Mouse (Mus musculus): ENCODE measurements at regions not wholly inside any gene's neighbourhood (a gene's known extent, or its start where the extent isn't known, plus 50 kb on each side); places are given as distances from the start of the nearest gene placed in this dataset.
"Not testable (repeated sequence)": the region's sequence is repeated elsewhere in the genome, so short reads cannot be mapped to it uniquely, and the experiment has no call there.

DNA sequence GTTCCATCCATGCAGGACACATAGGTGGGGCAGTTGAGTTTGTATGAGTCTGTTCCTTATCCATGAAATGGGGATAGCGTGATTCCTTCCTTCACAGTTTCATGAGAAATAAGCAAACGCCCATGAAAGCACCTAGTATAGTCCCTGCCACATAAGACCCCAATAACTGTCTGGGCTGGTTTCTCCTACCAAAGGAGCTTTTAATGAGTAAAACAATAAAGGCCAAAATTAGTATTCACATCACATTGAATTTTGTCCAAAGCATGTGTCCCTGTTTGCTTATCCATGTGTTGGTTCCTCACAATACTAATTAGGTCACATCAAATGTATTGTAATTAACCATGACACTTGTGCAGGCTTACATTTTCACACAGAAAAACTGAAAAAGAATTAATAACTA, 221.3 kb downstream of the Prdm13 start:
- Histone ChIP-seq H3K27ac (ENCODE audit: low read length) (no peak overlapping the region), H3K4me2 (ENCODE audit: low read depth, low read length) (no peak overlapping the region), H3K4me3 (ENCODE audit: low read length) (no peak overlapping the region), H3K4me1 (ENCODE audit: control insufficient read depth, insufficient read depth, low read length) (no peaks in the 10 kb centered on the region), H3K9me3 (ENCODE audit: control insufficient read depth, low read length) (no peaks in the 10 kb centered on the region), H3K36me3 (ENCODE audit: control insufficient read depth, insufficient read depth, low read length) (no peaks in the 10 kb centered on the region), H3K27me3 (replicated peaks; ENCODE audit: control insufficient read depth, insufficient read depth, low read length) (no peaks in the 10 kb centered on the region), H3K9ac (ENCODE audit: low read depth, low read length) (no peak overlapping the region)
- no peak for ATAC-seq
- WGBS = 78% methylated on average over 2 of the region's 2 CpGs

DNA sequence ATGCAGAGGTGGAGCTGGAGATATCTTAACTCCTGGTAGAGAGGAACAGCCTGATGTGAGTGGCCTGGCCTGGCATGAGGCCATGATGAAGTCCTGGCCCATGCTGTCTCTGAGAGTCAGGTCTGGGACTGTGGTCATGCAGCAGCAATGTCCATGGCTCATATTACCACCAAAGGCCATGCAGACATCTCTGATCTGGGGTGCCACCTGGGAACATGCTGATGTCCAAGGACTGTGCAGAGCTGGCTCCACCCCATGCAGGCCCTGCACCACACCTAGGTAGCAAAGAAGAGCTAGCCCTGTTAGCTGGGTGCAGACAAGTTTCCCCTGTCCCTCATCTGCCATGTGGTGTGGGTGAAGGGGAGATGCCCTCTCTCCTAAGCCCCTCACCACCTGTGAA, 244.5 kb downstream of the Prdm13 start:
- no peaks in the 10 kb centered on the region for H3K9me3 ChIP-seq (ENCODE audit: control insufficient read depth, low read length)
- ATAC-seq = no peak
- no peaks in the 10 kb centered on the region for H3K36me3 ChIP-seq (ENCODE audit: control insufficient read depth, insufficient read depth, low read length)
- no peak overlapping the region for H3K4me3 ChIP-seq (ENCODE audit: low read length)
- no peak overlapping the region for H3K27ac ChIP-seq (ENCODE audit: low read length)
- H3K27me3 ChIP-seq (replicated peaks; ENCODE audit: control insufficient read depth, insufficient read depth, low read length) = no peaks in the 10 kb centered on the region
- H3K4me2 ChIP-seq (ENCODE audit: low read depth, low read length) = no peak overlapping the region
- no peaks in the 10 kb centered on the region for H3K4me1 ChIP-seq (ENCODE audit: control insufficient read depth, insufficient read depth, low read length)
- H3K9ac ChIP-seq (ENCODE audit: low read depth, low read length) = no peak overlapping the region

DNA sequence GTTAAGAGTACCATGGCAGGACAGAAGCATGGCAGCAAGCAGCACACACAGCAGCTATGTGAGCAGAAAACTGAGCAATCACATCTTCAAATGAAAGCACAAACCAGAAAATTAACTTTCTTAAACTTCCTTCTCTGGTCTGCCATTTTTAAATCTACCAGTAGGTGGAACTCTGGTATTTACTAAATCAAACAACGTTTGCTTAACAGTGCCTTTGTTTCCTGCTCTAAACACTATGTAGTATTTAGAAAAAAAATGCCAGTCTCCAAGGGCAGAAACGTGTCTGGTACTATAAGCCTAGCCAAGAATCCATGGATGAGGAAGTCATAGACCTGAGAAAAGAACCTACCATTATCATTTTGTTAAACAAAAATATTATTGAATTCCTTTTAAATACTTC, 249.1 kb downstream of the Prdm13 start:
- no peaks in the 10 kb centered on the region for H3K9me3 ChIP-seq (ENCODE audit: control insufficient read depth, low read length)
- WGBS = 13% methylated on average over 2 of the region's 2 CpGs
- no peaks in the 10 kb centered on the region for H3K36me3 ChIP-seq (ENCODE audit: control insufficient read depth, insufficient read depth, low read length)
- H3K4me1 ChIP-seq (ENCODE audit: control insufficient read depth, insufficient read depth, low read length) = no peaks in the 10 kb centered on the region
- no peaks in the 10 kb centered on the region for H3K27me3 ChIP-seq (replicated peaks; ENCODE audit: control insufficient read depth, insufficient read depth, low read length)
- ATAC-seq = no peak
- H3K9ac ChIP-seq (ENCODE audit: low read depth, low read length) = no peak overlapping the region
- no peak overlapping the region for H3K27ac ChIP-seq (ENCODE audit: low read length)
- no peak overlapping the region for H3K4me2 ChIP-seq (ENCODE audit: low read depth, low read length)
- no peak overlapping the region for H3K4me3 ChIP-seq (ENCODE audit: low read length)

DNA sequence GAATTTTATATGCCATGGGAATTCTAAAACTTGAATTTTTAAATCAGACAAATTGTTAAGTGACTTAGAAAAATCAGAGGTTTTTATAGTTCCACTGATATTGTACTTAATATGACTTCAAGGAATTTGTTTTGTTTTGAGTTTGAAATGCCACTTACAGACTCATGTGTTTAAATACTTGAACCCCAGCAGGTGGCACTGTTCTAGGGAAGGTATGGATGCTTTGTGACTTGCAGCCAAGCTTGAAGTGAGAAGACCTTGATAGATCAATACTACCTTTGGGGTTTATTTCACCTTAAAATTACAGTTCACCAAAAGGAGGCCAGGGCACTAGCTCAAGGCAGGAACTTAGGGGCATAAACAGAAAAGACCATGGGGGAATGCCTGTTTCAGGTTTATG, 277.9 kb downstream of the Prdm13 start:
- H3K27ac ChIP-seq (ENCODE audit: low read length) = no peak overlapping the region
- H3K4me3 ChIP-seq (ENCODE audit: low read length) = no peak overlapping the region
- no peaks in the 10 kb centered on the region for H3K36me3 ChIP-seq (ENCODE audit: control insufficient read depth, insufficient read depth, low read length)
- H3K4me1 ChIP-seq (ENCODE audit: control insufficient read depth, insufficient read depth, low read length) = no peaks in the 10 kb centered on the region
- no peaks in the 10 kb centered on the region for H3K27me3 ChIP-seq (replicated peaks; ENCODE audit: control insufficient read depth, insufficient read depth, low read length)
- no peaks in the 10 kb centered on the region for H3K9me3 ChIP-seq (ENCODE audit: control insufficient read depth, low read length)
- no peak for ATAC-seq
- no peak overlapping the region for H3K4me2 ChIP-seq (ENCODE audit: low read depth, low read length)
- no peak overlapping the region for H3K9ac ChIP-seq (ENCODE audit: low read depth, low read length)

DNA sequence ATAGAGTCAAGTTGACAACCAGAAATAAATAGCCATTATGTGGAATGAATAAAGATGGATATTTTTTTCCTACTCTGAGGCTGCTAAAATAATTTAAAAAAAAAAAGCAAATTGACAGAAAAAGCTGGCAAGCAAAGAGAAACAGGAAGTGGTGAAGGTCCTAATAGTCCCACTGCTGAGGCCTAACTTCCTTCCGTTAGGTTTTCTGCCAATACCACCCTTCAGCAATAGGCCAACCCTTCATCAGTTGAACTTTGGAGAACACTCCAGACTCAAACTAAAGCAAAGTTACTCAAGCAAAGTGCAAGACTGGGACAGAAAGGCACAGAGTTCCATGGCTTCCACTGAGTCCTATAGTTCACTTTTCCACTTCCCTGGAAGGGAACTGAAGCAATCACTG, 316.4 kb downstream of the Prdm13 start:
- H3K4me1 ChIP-seq (ENCODE audit: control insufficient read depth, insufficient read depth, low read length) = no peaks in the 10 kb centered on the region
- no peaks in the 10 kb centered on the region for H3K9me3 ChIP-seq (ENCODE audit: control insufficient read depth, low read length)
- H3K27me3 ChIP-seq (replicated peaks; ENCODE audit: control insufficient read depth, insufficient read depth, low read length) = no peaks in the 10 kb centered on the region
- no peaks in the 10 kb centered on the region for H3K36me3 ChIP-seq (ENCODE audit: control insufficient read depth, insufficient read depth, low read length)
- no peak overlapping the region for H3K4me3 ChIP-seq (ENCODE audit: low read length)
- no peak overlapping the region for H3K4me2 ChIP-seq (ENCODE audit: low read depth, low read length)
- ATAC-seq = no peak
- WGBS = 96% methylated on average over 1 of the region's 1 CpGs
- no peak overlapping the region for H3K27ac ChIP-seq (ENCODE audit: low read length)
- H3K9ac ChIP-seq (ENCODE audit: low read depth, low read length) = no peak overlapping the region

DNA sequence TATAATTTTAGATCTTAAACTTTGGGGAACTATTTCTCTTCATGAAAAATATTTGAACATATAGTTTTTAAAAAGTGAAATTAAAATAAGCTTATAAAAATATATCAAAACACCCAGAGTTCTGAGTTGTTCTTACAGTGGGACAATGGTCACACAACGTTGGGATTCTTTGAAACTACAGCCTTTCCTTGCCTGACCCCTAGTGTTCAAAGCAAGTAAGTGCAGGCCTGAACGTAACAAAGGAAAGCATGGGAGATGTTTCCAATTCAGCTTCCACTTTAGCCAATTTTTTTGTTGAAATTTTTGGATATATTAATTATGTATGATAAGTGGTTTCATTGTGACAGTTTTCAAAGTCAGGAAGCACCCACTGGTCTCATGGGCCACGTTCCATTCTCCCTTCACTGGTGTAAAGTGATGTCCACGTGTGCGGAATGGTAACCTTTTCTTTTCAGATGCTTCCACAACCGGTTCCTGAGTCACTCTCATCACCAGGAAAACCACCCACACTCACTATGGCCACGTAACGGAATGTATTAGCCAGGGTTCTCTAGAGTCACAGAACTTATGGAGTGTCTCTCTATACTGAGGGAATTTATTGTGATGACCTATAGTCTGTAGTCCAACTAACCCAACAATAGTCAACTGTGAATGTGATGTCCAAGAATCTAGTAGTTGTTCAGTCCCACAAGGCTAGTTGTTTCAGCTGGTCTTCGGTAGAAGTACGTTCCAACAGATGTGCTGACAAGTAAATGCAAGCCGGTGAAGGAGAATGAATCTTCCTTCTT, 317.3 kb downstream of the Prdm13 start:
- Histone ChIP-seq H3K4me3 (ENCODE audit: low read length) (no peak overlapping the region), H3K27ac (ENCODE audit: low read length) (no peak overlapping the region), H3K9me3 (ENCODE audit: control insufficient read depth, low read length) (no peaks in the 10 kb centered on the region), H3K9ac (ENCODE audit: low read depth, low read length) (no peak overlapping the region), H3K4me2 (ENCODE audit: low read depth, low read length) (no peak overlapping the region), H3K27me3 (replicated peaks; ENCODE audit: control insufficient read depth, insufficient read depth, low read length) (no peaks in the 10 kb centered on the region), H3K4me1 (ENCODE audit: control insufficient read depth, insufficient read depth, low read length) (no peaks in the 10 kb centered on the region), H3K36me3 (ENCODE audit: control insufficient read depth, insufficient read depth, low read length) (no peaks in the 10 kb centered on the region)
- WGBS = 69% methylated on average over 11 of the region's 11 CpGs
- no peak for ATAC-seq

DNA sequence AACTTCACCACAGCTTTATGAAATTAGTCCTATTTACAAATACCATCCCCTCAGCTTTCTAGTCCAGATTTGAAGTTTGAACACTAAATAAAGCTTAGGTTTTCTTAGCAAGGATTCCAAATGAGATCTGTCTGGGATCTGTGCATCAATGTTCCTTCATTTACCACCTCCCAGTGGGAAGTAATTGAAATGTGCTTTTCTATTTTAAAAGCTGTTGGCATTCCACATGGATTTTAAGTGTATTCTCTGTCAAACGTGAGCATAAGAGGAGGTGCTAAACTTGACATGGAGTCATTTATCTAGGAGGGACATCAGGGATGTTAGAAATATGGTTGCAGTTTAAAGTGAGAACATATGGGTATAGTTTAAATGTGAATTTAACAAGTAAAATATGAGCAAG, 364.0 kb downstream of the Prdm13 start:
- no peak overlapping the region for H3K4me3 ChIP-seq (ENCODE audit: low read length)
- H3K27ac ChIP-seq (ENCODE audit: low read length) = no peak overlapping the region
- no peaks in the 10 kb centered on the region for H3K27me3 ChIP-seq (replicated peaks; ENCODE audit: control insufficient read depth, insufficient read depth, low read length)
- H3K9ac ChIP-seq (ENCODE audit: low read depth, low read length) = no peak overlapping the region
- no peak overlapping the region for H3K4me2 ChIP-seq (ENCODE audit: low read depth, low read length)
- ATAC-seq = no peak
- H3K4me1 ChIP-seq (ENCODE audit: control insufficient read depth, insufficient read depth, low read length) = no peaks in the 10 kb centered on the region
- no peaks in the 10 kb centered on the region for H3K36me3 ChIP-seq (ENCODE audit: control insufficient read depth, insufficient read depth, low read length)
- no peaks in the 10 kb centered on the region for H3K9me3 ChIP-seq (ENCODE audit: control insufficient read depth, low read length)
- WGBS = 52% methylated on average over 1 of the region's 1 CpGs

DNA sequence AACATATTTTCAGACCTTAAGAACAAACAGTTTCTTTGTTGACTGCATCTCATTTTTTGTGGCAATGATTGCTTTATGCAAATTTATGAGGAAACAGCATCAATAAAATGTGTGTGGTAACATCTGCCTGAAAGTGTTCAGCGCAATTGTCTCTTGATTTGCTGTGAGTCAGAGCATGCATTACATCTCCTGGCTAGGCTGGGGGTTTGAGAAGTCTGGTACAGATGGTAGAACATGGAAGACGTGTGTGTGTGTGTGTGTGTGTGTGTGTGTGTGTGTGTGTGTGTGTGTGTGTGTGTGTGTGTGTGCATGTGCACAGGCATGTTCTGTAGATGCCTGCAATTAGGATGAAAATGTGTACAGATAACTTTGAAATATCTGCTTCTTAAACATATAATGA, 376.5 kb downstream of the Prdm13 start:
- ATAC-seq; H3K27me3 ChIP-seq (replicated peaks; ENCODE audit: control insufficient read depth, insufficient read depth, low read length); H3K4me3 ChIP-seq (ENCODE audit: low read length); H3K4me2 ChIP-seq (ENCODE audit: low read depth, low read length); H3K36me3 ChIP-seq (ENCODE audit: control insufficient read depth, insufficient read depth, low read length); H3K27ac ChIP-seq (ENCODE audit: low read length); H3K4me1 ChIP-seq (ENCODE audit: control insufficient read depth, insufficient read depth, low read length); H3K9ac ChIP-seq (ENCODE audit: low read depth, low read length); H3K9me3 ChIP-seq (ENCODE audit: control insufficient read depth, low read length): not testable (repeated sequence)
- 76% methylated on average over 2 of the region's 2 CpGs for WGBS

DNA sequence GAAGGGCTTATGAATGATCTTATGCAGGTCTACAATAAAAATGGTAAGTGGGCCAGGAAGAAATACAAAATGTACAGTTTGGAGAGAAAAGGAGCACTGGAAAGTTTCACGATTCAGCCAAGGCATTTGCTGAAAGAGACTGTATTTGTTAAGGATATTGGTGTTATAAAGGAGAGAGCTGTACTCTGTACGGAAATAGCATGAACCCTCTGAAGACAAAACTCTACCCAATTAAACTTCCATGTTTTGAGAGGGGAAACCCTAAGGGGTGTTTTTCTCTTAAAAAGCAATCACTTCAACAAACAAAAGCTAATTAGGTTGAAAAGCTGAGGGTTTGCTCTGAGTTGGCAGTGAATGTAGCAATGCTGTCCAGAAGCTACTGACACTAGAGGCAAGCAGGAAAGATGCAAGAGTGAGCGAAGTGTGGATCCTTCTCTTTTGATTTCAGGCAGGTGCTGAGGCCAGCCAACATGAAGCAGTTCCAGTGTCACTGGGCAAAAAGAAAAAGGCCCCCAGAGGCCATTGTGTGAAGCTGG, 378.2 kb downstream of the Prdm13 start:
- Histone ChIP-seq H3K9me3 (ENCODE audit: control insufficient read depth, low read length) (no peaks in the 10 kb centered on the region), H3K27me3 (replicated peaks; ENCODE audit: control insufficient read depth, insufficient read depth, low read length) (no peaks in the 10 kb centered on the region), H3K9ac (ENCODE audit: low read depth, low read length) (no peak overlapping the region), H3K27ac (ENCODE audit: low read length) (no peak overlapping the region), H3K4me3 (ENCODE audit: low read length) (no peak overlapping the region), H3K36me3 (ENCODE audit: control insufficient read depth, insufficient read depth, low read length) (no peaks in the 10 kb centered on the region), H3K4me2 (ENCODE audit: low read depth, low read length) (no peak overlapping the region), H3K4me1 (ENCODE audit: control insufficient read depth, insufficient read depth, low read length) (no peaks in the 10 kb centered on the region)
- 81% methylated on average over 3 of the region's 3 CpGs for WGBS
- no peak for ATAC-seq

DNA sequence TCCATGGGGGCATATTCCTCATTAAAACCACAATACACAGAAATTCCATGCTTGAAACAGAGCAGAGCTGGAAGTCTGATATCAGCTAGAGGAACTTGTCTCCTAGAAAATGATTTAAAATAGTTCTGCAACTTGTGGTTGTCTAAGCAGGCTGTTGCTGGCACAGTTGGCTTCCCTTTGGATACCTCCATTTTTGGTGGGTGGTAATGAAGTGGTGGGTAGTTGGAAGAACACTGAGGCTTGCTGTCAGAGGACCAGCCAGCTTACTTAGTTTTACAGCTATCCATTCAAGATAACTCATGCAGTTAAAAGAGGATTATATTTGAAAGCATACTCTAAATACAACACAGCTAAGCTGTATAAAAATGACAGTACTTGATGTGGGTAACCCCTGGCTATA, 385.6 kb downstream of the Prdm13 start:
- Histone ChIP-seq H3K36me3 (ENCODE audit: control insufficient read depth, insufficient read depth, low read length) (no peaks in the 10 kb centered on the region), H3K27ac (ENCODE audit: low read length) (no peak overlapping the region), H3K27me3 (replicated peaks; ENCODE audit: control insufficient read depth, insufficient read depth, low read length) (no peaks in the 10 kb centered on the region), H3K9me3 (ENCODE audit: control insufficient read depth, low read length) (no peaks in the 10 kb centered on the region), H3K9ac (ENCODE audit: low read depth, low read length) (no peak overlapping the region), H3K4me1 (ENCODE audit: control insufficient read depth, insufficient read depth, low read length) (no peaks in the 10 kb centered on the region), H3K4me3 (ENCODE audit: low read length) (no peak overlapping the region), H3K4me2 (ENCODE audit: low read depth, low read length) (no peak overlapping the region)
- no peak for ATAC-seq

All from intestine, embryonic 16.5 days (tissue).